Mouse (Mus musculus): ENCODE results near the gene S100a6. TPM values are rescaled to one million over a fixed set of nuclear protein-coding genes. Genes with fewer than 3 reads are reported as not detected.

S100a6 gene
- polyA plus RNA-seq, 1 experiment from 2014 or later: 22.2 TPM

GRCm38 (mm10) chr3:90638511-90639275 lies 26.0 kb downstream of the S100a6 start:
- H3K27me3 ChIP-seq: no peaks in the 10 kb centered on the region; the same call in 1 of the 2 replicates
- no peak overlapping the region for H3K4me2 ChIP-seq
- no peak overlapping the region for H3K27ac ChIP-seq
- H3K9ac ChIP-seq: no peak overlapping the region
- no peaks in the 10 kb centered on the region for H3K4me1 ChIP-seq
- no peak overlapping the region for H3K4me3 ChIP-seq (replicated peaks)
- 77% methylated on average over 1 of the region's 1 CpGs for WGBS
- H3K9me3 ChIP-seq: no peaks in the 10 kb centered on the region
- ATAC-seq (ENCODE audit: low FRiP score): no peak
- no peaks in the 10 kb centered on the region for H3K36me3 ChIP-seq (replicated peaks)

- no peaks in the 10 kb centered on the region for H3K4me1 ChIP-seq
- no peaks in the 10 kb centered on the region for H3K9me3 ChIP-seq
- H3K4me3 ChIP-seq (replicated peaks): no peak overlapping the region
- no peak overlapping the region for H3K9ac ChIP-seq
- no peaks in the 10 kb centered on the region for H3K36me3 ChIP-seq (replicated peaks)
- no peak for ATAC-seq (ENCODE audit: low FRiP score)
- no peaks in the 10 kb centered on the region; the same call in 1 of the 2 replicates for H3K27me3 ChIP-seq
- no peak overlapping the region for H3K27ac ChIP-seq
- WGBS: 54% methylated on average over 7 of the region's 7 CpGs
- H3K4me2 ChIP-seq: no peak overlapping the region
Observed at GRCm38 (mm10) chr3:90639511-90640154, 27.0 kb downstream of the S100a6 start.

- ATAC-seq (ENCODE audit: low FRiP score): no peak
- no peaks in the 10 kb centered on the region for H3K4me1 ChIP-seq
- H3K4me3 ChIP-seq (replicated peaks): no peak overlapping the region
- H3K9me3 ChIP-seq: no peaks in the 10 kb centered on the region
- no peak overlapping the region for H3K4me2 ChIP-seq
- no peak overlapping the region for H3K9ac ChIP-seq
- no peaks in the 10 kb centered on the region for H3K36me3 ChIP-seq (replicated peaks)
- WGBS: 86% methylated on average over 7 of the region's 7 CpGs
- no peak overlapping the region for H3K27ac ChIP-seq
- no peaks in the 10 kb centered on the region for H3K27me3 ChIP-seq
Observed at GRCm38 (mm10) chr3:90640981-90641380, 28.3 kb downstream of the S100a6 start.

- Histone ChIP-seq H3K27me3 (no peaks in the 10 kb centered on the region), H3K4me2 (no peak overlapping the region), H3K4me3 (replicated peaks) (no peak overlapping the region), H3K9me3 (no peaks in the 10 kb centered on the region), H3K9ac (no peak overlapping the region), H3K36me3 (replicated peaks) (no peaks in the 10 kb centered on the region), H3K4me1 (no peaks in the 10 kb centered on the region), H3K27ac (no peak overlapping the region)
- WGBS: 49% methylated on average over 3 of the region's 3 CpGs
- no peak for ATAC-seq (ENCODE audit: low FRiP score)
Observed at GRCm38 (mm10) chr3:90644220-90644619, 31.5 kb downstream of the S100a6 start.

GRCm38 (mm10) chr3:90647291-90647690 lies 34.6 kb downstream of the S100a6 start:
- 93% methylated on average over 1 of the region's 1 CpGs for WGBS
- no peak for ATAC-seq (ENCODE audit: low FRiP score)
- no peaks in the 10 kb centered on the region for H3K4me1 ChIP-seq

GRCm38 (mm10) chr3:90648981-90649380 lies 36.3 kb downstream of the S100a6 start:
- H3K4me1 ChIP-seq: no peaks in the 10 kb centered on the region
- H3K27me3 ChIP-seq: peaks cover 4% of the 10 kb centered on the region; the same call in 1 of the 2 replicates
- no peak overlapping the region for H3K4me2 ChIP-seq
- no peaks in the 10 kb centered on the region for H3K9me3 ChIP-seq
- no peak for ATAC-seq (ENCODE audit: low FRiP score)
- H3K27ac ChIP-seq: no peak overlapping the region
- no peak overlapping the region for H3K4me3 ChIP-seq (replicated peaks)
- H3K36me3 ChIP-seq (replicated peaks): no peaks in the 10 kb centered on the region
- no peak overlapping the region for H3K9ac ChIP-seq

More at GRCm38 (mm10) chr3:90647291-90647690, 34.6 kb downstream of the S100a6 start:
- peaks cover 4% of the 10 kb centered on the region; the same call in 1 of the 2 replicates for H3K27me3 ChIP-seq
- H3K4me3 ChIP-seq (replicated peaks): no peak overlapping the region
- H3K9me3 ChIP-seq: no peaks in the 10 kb centered on the region
- no peak overlapping the region for H3K4me2 ChIP-seq
- H3K36me3 ChIP-seq (replicated peaks): no peaks in the 10 kb centered on the region
- H3K9ac ChIP-seq: no peak overlapping the region
- no peak overlapping the region for H3K27ac ChIP-seq

- WGBS: 94% methylated on average over 2 of the region's 2 CpGs
- Histone ChIP-seq H3K9ac (no peak overlapping the region), H3K4me1 (no peaks in the 10 kb centered on the region)
Observed at GRCm38 (mm10) chr3:90649832-90650231, 37.1 kb downstream of the S100a6 start.

GRCm38 (mm10) chr3:90652878-90653508 lies 40.3 kb downstream of the S100a6 start:
- Histone ChIP-seq H3K4me3 (replicated peaks) (no peak overlapping the region), H3K4me2 (no peak overlapping the region), H3K36me3 (replicated peaks) (no peaks in the 10 kb centered on the region), H3K27me3 (peaks cover 4% of the 10 kb centered on the region; the same call in 1 of the 2 replicates), H3K9ac (no peak overlapping the region), H3K4me1 (no peaks in the 10 kb centered on the region), H3K9me3 (no peaks in the 10 kb centered on the region), H3K27ac (no peak overlapping the region)
- WGBS: 40% methylated on average over 5 of the region's 5 CpGs
- ATAC-seq (ENCODE audit: low FRiP score): peak; percentile 86

More at GRCm38 (mm10) chr3:90649832-90650231, 37.1 kb downstream of the S100a6 start:
- H3K4me2 ChIP-seq: no peak overlapping the region
- no peak overlapping the region for H3K4me3 ChIP-seq (replicated peaks)
- H3K27ac ChIP-seq: no peak overlapping the region
- ATAC-seq (ENCODE audit: low FRiP score): no peak
- peaks cover 4% of the 10 kb centered on the region; the same call in 1 of the 2 replicates for H3K27me3 ChIP-seq
- no peaks in the 10 kb centered on the region for H3K36me3 ChIP-seq (replicated peaks)
- no peaks in the 10 kb centered on the region for H3K9me3 ChIP-seq

GRCm38 (mm10) chr3:90653717-90654116 lies 41.0 kb downstream of the S100a6 start, which contains the start of gene S100a7a:
S100a7a (plus strand) TSS chr3:90654017.
- Histone ChIP-seq H3K27me3 (peaks cover 4% of the 10 kb centered on the region; the same call in 1 of the 2 replicates), H3K4me3 (replicated peaks) (no peak within 1 kb of the TSS), H3K9ac (no peak within 1 kb of the TSS), H3K9me3 (no peaks in the 10 kb centered on the region), H3K4me1 (no peaks in the 10 kb centered on the region), H3K36me3 (replicated peaks) (no peaks in the 10 kb centered on the region), H3K4me2 (no peak within 1 kb of the TSS), H3K27ac (no peak within 1 kb of the TSS)
- ATAC-seq (ENCODE audit: low FRiP score): no peak

- no peak for ATAC-seq (ENCODE audit: low FRiP score)
- Histone ChIP-seq H3K9me3 (no peaks in the 10 kb centered on the region), H3K9ac (no peak overlapping the region), H3K27me3 (no peaks in the 10 kb centered on the region), H3K4me3 (replicated peaks) (no peak overlapping the region), H3K27ac (no peak overlapping the region), H3K36me3 (replicated peaks) (no peaks in the 10 kb centered on the region), H3K4me1 (no peaks in the 10 kb centered on the region), H3K4me2 (no peak overlapping the region)
- 75% methylated on average over 4 of the region's 4 CpGs for WGBS
Observed at GRCm38 (mm10) chr3:90657405-90657804, 44.7 kb downstream of the S100a6 start.

GRCm38 (mm10) chr3:90659364-90660044 lies 46.8 kb downstream of the S100a6 start:
- H3K4me2 ChIP-seq: no peak overlapping the region
- H3K4me3 ChIP-seq (replicated peaks): no peak overlapping the region
- no peak for ATAC-seq (ENCODE audit: low FRiP score)
- H3K27ac ChIP-seq: no peak overlapping the region
- no peaks in the 10 kb centered on the region for H3K36me3 ChIP-seq (replicated peaks)
- H3K9ac ChIP-seq: no peak overlapping the region
- no peaks in the 10 kb centered on the region for H3K27me3 ChIP-seq
- no peaks in the 10 kb centered on the region for H3K9me3 ChIP-seq
- no peaks in the 10 kb centered on the region for H3K4me1 ChIP-seq

GRCm38 (mm10) chr3:90664219-90664618 lies 51.5 kb downstream of the S100a6 start:
- ATAC-seq (ENCODE audit: low FRiP score): no peak
- H3K9me3 ChIP-seq: no peaks in the 10 kb centered on the region
- no peaks in the 10 kb centered on the region for H3K27me3 ChIP-seq
- H3K4me3 ChIP-seq (replicated peaks): no peak overlapping the region
- H3K4me1 ChIP-seq: no peaks in the 10 kb centered on the region
- H3K4me2 ChIP-seq: no peak overlapping the region
- no peaks in the 10 kb centered on the region for H3K36me3 ChIP-seq (replicated peaks)
- WGBS: 84% methylated on average over 2 of the region's 2 CpGs
- H3K9ac ChIP-seq: no peak overlapping the region
- H3K27ac ChIP-seq: no peak overlapping the region

Measured in forebrain, embryonic 12.5 days (tissue).